Mouse (Mus musculus) skeletal muscle tissue, adult 2 months (tissue): Measurements from ENCODE around the gene Epas1.

Source experiments
- DNase-seq: peaks from one replicate; pipeline ENCODE4 v3.0.0-alpha.2; 2012; ENCODE audit warnings: low read depth, low spot score

Epas1 gene

GRCm38 (mm10) chr17:86755581-86756195, 2.2 kb downstream of the Epas1 start:
- DNase-seq, result peak; percentile 36

- DNase-seq, result no peak
Measured at GRCm38 (mm10) chr17:86757621-86758020, 4.1 kb downstream of the Epas1 start.

- DNase-seq, result no peak
Measured at GRCm38 (mm10) chr17:86761859-86762258, 8.4 kb downstream of the Epas1 start.

GRCm38 (mm10) chr17:86762479-86763242, 9.2 kb downstream of the Epas1 start:
- peak; percentile 53 for DNase-seq

GRCm38 (mm10) chr17:86765762-86766404, 12.4 kb downstream of the Epas1 start:
- DNase-seq, result peak; percentile 58

- no peak for DNase-seq
Measured at GRCm38 (mm10) chr17:86766412-86766811, 12.9 kb downstream of the Epas1 start.

GRCm38 (mm10) chr17:86768596-86768995, 15.1 kb downstream of the Epas1 start:
- DNase-seq, result peak; percentile 30

- DNase-seq, result peak; percentile 64
Measured at GRCm38 (mm10) chr17:86769330-86770211, 16.1 kb downstream of the Epas1 start.

GRCm38 (mm10) chr17:86770848-86771247, 17.3 kb downstream of the Epas1 start:
- DNase-seq, result no peak

GRCm38 (mm10) chr17:86772035-86772434, 18.5 kb downstream of the Epas1 start:
- no peak for DNase-seq

GRCm38 (mm10) chr17:86772929-86773588, 19.6 kb downstream of the Epas1 start:
- no peak for DNase-seq

GRCm38 (mm10) chr17:86776538-86776937, 23.0 kb downstream of the Epas1 start:
- DNase-seq, result peak; percentile 21

GRCm38 (mm10) chr17:86778147-86778546, 24.6 kb downstream of the Epas1 start:
- DNase-seq, result no peak

- DNase-seq, result no peak
Measured at GRCm38 (mm10) chr17:86779191-86780130, 26.0 kb downstream of the Epas1 start.

- DNase-seq, result no peak
Measured at GRCm38 (mm10) chr17:86780708-86781318, 27.3 kb downstream of the Epas1 start.

- no peak for DNase-seq
Measured at GRCm38 (mm10) chr17:86781755-86782400, 28.4 kb downstream of the Epas1 start.

GRCm38 (mm10) chr17:86784405-86784977, 31.0 kb downstream of the Epas1 start:
- no peak for DNase-seq

GRCm38 (mm10) chr17:86785612-86786011, 32.1 kb downstream of the Epas1 start:
- DNase-seq, result no peak

GRCm38 (mm10) chr17:86786496-86786895, 33.0 kb downstream of the Epas1 start:
- DNase-seq, result no peak
